Mouse (Mus musculus): Measurements from ENCODE around the gene Btbd2.

Btbd2 gene

DNA sequence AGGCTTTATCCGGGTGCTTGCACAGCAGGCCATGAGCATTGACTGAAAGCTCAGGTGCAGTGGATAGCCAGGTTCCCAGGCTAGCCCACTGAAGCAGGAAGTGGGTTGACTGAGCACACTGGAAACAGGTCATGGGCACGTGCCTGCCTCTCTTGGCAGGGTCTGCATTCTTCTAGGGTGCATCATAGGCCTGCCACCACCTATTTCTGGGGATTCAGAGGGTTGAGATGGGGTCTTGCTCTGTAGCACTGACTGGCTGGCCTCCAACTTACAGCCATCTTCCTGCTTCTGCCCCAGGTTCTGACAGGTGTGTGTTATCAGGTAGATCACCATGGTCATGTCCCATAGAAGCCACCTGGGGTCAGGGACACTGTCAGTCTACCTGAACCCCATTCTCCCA is 51.9 kb downstream of the Btbd2 start:
- DNase-seq: no peak

DNA sequence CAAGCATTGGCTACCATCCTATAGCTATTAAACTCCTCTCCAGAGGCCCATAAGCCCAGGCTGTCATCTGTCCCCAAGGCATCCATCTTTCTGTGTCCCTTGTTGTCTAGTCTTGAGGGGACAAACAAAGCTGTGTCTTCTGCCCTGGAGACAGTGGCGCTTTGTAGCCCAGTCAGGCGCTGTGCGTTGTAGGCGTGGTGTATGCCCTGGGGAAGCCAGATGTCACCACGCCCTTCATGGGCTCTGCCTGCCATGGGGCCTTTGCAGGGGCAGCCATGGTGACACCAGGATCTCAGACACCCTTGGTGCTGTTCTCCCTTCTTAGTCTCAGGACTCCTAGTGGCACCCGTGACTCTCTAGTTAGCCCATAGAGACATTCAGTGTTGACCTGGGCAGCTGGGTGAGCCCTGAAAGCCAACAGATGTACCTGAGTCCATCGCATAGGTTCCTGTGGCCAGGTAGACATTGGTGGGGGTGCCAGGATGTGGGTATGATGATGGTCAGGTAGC is 52.8 kb downstream of the Btbd2 start:
- no peak for DNase-seq

DNA sequence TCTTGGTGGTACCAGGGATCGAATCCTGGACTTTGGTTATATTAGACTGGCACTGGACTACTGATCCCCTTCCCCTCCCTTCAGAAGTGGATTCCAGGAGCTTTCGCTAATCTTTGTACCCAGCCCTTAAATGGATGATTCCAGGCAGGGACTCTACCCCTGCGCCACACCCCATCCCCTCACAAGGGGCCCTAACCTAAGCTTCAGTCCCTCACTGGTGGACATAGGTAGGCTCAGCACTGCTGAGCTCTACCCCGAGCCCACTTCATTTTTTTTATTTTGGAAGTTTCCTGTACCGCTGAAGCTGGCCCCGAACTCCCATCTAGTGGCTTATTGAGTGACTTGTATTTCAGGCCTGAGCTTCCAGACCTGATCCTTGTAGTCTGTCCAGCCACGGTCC is 53.5 kb downstream of the Btbd2 start:
- no peak for DNase-seq

DNA sequence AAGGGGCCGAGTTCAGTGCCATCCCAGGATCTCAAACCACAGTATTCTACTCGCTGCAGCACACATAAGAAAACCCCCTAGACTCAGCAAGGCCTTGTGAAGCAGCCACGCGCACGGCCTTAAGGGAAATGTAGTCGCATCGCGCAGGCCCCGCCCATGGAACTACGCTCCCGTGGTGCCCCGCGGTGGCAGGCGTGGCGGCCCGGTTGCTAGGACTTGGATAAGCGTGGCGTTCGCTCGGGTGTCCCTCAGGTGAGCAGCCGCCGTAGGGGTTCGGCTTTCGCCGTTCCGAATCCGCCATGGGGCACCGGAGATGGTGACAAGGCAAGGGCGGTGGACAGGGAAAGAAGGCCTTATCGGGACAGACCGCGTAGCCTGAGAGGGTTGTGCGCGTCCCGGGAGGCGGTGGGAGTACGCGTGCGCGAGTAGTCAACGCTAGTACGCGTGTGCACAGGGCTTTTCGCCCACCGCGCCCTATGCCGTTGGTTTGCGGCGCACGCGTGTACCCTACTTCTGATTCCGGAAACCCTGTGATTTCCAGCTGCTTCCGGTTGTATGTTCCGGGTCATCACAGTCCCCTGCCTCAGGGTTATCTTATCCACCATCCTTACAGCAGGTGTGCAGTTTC is 54.1 kb downstream of the Btbd2 start, which contains the start of the genes Scamp4 and Adat3:
Gene Scamp4, plus strand, starts transcription at position 175 of the 628 bp plus-strand sequence.
Gene Adat3, plus strand, starts transcription at position 183 of the 628 bp plus-strand sequence.
- peak; percentile 96 to 97 for DNase-seq

DNA sequence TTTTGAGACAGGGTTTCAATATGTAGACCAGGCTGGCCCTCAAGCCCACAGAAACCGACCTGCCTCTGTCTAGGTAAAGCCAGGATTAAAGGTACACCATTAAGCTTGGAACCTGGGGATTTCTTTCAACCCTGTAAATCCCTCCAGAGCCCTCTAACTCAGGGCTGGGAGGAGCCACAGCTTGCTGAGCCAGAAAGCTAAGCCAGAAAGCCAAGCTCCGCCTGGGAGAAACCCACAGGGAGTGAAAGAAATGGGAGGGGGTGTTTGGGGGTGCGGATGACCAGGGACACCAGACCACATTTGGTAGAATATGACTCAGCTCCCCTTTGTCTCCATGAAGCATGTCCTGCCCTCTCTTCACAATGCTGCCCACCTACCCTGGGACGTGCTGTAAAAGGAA is 60.6 kb downstream of the Btbd2 start:
- no peak for DNase-seq
